Mouse (Mus musculus): Measurements from ENCODE around the gene Zfp526.

DNA sequence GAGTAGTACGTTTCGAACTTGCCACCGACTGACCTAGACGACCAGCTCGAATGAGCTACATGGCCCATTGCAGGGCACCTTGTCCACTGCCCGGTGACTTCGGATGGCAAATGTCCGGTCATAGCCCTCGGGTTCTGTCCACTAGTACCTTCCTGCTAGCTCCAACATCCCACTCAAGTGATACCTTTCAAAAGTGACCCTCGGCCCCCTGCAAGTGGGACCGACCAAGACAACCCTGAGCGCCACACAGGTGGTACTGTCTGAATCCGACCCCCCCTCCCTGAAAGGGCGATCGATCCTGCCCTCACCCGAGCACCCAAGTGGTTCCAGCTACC lies 1.8 kb upstream of the Zfp526 start:
- TF ChIP-seq CTCF (IDR thresholded peaks at IDR 0.05; ENCODE audit: control insufficient read depth, insufficient read depth, low read length) (no peak), POLR2A (IDR thresholded peaks at IDR 0.05; ENCODE audit: borderline replicate concordance, control insufficient read depth, low read depth, low read length) (no peak)

Data from bone marrow, adult 2 months (tissue).